Mouse (Mus musculus): ENCODE data around the gene Ptma. TPM values are rescaled to one million over a fixed set of nuclear protein-coding genes. Genes with fewer than 3 reads are reported as not detected.
A peak's percentile ranks its signal among the peaks of the same experiment; 100 is the strongest.
"Not testable (repeated sequence)": the region's sequence is repeated elsewhere in the genome, so short reads cannot be mapped to it uniquely, and the experiment has no call there.

Ptma gene
- polyA plus RNA-seq, 1 experiment: 749 TPM

DNA sequence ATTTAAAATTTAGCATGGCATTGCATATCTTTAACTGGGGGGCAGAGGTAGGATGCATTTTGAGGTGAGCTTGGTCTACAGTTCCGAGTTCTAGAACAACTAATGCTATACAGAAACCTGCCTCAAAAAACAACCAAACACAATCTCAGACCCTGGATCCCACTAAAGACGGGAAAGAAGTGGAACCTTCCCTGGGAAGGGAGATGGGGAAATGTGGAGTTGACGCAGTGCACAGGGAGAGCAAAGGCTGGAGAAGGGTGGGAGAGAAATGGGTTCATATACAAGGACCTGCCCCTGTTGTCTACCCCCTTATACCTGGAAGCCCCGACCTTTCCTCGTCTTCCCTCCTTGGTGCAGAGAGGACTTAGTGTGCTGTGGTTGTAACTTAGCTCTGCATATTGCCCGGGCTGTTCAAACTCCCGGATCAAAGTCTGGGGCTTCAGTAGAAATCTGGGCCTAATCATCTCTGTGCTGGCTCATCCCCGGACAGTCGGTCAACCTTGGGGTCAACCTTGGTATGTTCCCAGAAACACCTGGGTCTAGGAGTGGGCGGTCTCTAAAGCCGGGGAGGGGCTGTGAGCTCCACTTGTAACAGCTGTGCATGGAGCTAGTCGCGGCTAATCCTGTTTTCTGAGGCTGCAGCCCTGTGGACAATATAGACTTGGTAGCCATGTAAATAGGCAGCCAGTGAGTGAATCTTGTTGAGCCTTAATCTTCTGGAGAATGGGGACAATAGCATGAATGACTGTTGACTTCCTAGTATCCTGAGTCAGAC, 5.2 kb downstream of the Ptma start:
- Histone ChIP-seq H3K36me3 (ENCODE audit: control insufficient read depth, insufficient read depth, low read length) (peaks cover 12% of the 10 kb centered on the region), H3K4me1 (ENCODE audit: control insufficient read depth, insufficient read depth, insufficient read length, low read length) (peaks cover 12% of the 10 kb centered on the region), H3K27me3 (ENCODE audit: control insufficient read depth, insufficient read depth, low read length) (no peaks in the 10 kb centered on the region), H3K4me3 (ENCODE audit: low read depth, low read length) (no peak overlapping the region), H3K27ac (ENCODE audit: insufficient read depth, low read depth, low read length) (peak overlapping the region; percentile 4; the same call in 1 of the 2 replicates)
- WGBS: 14% methylated on average over 13 of the region's 13 CpGs
- TF ChIP-seq POLR2A (IDR thresholded peaks at IDR 0.05; ENCODE audit: low read depth, low read length): no peak
- TF ChIP-seq CTCF (IDR thresholded peaks at IDR 0.05; ENCODE audit: extremely low read depth, insufficient read length, insufficient replicate concordance, low read depth, low read length): no peak

DNA sequence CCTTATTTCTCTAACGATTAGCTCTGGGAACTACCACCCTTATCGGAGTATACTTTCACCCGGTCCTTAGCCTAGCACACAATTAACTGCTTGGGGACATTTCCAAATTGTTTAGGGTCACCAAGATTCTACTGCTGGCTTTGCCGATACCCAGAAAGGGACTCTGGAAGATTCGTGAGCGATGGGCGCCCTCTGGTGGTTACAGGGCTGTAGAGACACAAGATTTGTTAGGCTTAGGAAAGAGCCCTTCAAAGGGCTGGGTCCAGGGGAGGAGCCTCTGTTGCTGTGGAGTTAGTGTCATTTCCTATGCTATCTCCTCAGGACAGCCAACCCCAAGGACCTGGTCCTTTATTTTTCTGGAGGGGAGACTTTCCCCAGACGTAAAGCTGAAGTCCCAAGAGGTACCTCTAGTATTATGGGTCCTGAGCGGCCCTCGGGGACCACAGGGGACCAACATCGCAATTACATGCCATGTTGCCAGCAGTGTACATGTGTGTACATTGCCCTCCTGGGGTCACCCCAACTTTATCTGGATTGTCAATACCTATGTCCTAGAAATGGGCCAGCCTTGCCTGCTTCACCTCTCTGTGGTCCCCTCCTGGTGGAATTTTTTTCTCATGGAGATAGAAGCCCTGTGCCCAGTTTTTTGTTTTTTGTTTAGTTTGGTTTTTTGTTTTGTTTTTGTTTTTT, 6.0 kb downstream of the Ptma start:
- 23% methylated on average over 11 of the region's 11 CpGs for WGBS
- TF ChIP-seq CTCF (IDR thresholded peaks at IDR 0.05; ENCODE audit: extremely low read depth, insufficient read length, insufficient replicate concordance, low read depth, low read length) (peak; percentile 91), POLR2A (IDR thresholded peaks at IDR 0.05; ENCODE audit: low read depth, low read length) (no peak)
- Histone ChIP-seq H3K27me3 (ENCODE audit: control insufficient read depth, insufficient read depth, low read length) (no peaks in the 10 kb centered on the region), H3K36me3 (ENCODE audit: control insufficient read depth, insufficient read depth, low read length) (peaks cover 12% of the 10 kb centered on the region), H3K4me1 (ENCODE audit: control insufficient read depth, insufficient read depth, insufficient read length, low read length) (peaks cover 12% of the 10 kb centered on the region), H3K4me3 (ENCODE audit: low read depth, low read length) (no peak overlapping the region), H3K27ac (ENCODE audit: insufficient read depth, low read depth, low read length) (peak overlapping the region; percentile 4; the same call in 1 of the 2 replicates)

DNA sequence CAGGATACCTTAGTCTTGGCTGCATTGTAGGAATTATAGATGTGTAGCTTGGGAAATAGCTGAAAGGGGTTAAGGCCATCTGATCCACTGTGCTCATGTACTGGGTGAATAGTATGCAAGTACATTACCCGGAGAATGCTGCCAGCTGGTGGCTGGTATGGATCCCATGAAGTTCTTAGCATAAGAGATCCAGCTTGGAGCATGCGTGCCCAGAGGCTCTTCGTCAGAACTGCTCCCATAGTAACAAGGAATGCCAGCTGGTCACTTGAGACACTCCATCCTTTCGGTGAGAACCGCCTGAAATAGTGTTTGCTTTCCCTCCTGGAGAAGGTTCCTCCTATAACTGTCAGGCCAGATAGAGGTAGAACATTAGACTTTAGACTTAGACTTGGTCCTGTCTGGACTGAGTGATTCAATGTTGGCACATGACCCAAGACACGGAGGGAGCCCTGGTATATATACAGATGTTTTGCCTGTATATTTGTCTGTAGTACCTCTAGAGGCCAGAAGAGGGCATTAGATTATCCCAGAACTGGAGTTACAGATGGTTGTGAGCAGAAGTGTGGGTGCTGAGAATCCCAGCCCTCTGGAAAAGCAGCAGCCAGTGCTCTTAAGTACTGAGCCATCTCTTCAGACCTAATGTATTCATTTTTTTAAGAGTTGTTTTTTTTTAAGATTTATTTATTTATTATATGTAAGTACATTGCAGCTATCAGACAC, 7.0 kb downstream of the Ptma start:
- Histone ChIP-seq H3K27me3 (ENCODE audit: control insufficient read depth, insufficient read depth, low read length) (no peaks in the 10 kb centered on the region), H3K4me3 (ENCODE audit: low read depth, low read length) (no peak overlapping the region), H3K36me3 (ENCODE audit: control insufficient read depth, insufficient read depth, low read length) (peaks cover 12% of the 10 kb centered on the region), H3K27ac (ENCODE audit: insufficient read depth, low read depth, low read length) (no peak overlapping the region), H3K4me1 (ENCODE audit: control insufficient read depth, insufficient read depth, insufficient read length, low read length) (peaks cover 12% of the 10 kb centered on the region)
- 65% methylated on average over 6 of the region's 6 CpGs for WGBS
- TF ChIP-seq CTCF (IDR thresholded peaks at IDR 0.05; ENCODE audit: extremely low read depth, insufficient read length, insufficient replicate concordance, low read depth, low read length) (peak; percentile 34; the same call in 1 of the 2 replicates), POLR2A (IDR thresholded peaks at IDR 0.05; ENCODE audit: low read depth, low read length) (no peak)

DNA sequence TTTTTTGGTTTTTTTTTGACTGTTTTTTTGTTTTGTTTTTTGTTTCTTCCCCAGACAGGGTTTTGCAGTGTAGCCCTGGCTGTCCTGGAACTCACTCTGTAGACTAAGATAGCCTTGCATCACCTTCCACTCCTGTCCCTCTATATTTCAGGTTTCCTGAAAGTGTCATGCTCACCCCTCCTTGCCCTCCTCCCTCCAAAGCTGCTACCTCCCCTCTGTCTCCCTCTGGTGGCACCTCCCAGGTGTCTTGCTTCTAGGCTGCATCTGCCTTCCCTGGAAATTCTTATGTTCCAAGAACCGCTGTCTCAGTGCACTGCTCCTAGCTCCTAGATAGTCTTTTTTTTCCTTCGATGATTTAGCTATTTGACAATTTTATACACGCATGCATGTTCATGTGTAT, 11.9 kb downstream of the Ptma start:
- no peak overlapping the region for H3K27ac ChIP-seq (ENCODE audit: insufficient read depth, low read depth, low read length)
- H3K27me3 ChIP-seq (ENCODE audit: control insufficient read depth, insufficient read depth, low read length): no peaks in the 10 kb centered on the region
- TF ChIP-seq POLR2A (IDR thresholded peaks at IDR 0.05; ENCODE audit: low read depth, low read length): no peak
- peak; percentile 31; the same call in 1 of the 2 replicates for TF ChIP-seq CTCF (IDR thresholded peaks at IDR 0.05; ENCODE audit: extremely low read depth, insufficient read length, insufficient replicate concordance, low read depth, low read length)
- WGBS: 71% methylated on average over 3 of the region's 3 CpGs
- peaks cover 9% of the 10 kb centered on the region for H3K36me3 ChIP-seq (ENCODE audit: control insufficient read depth, insufficient read depth, low read length)
- H3K4me3 ChIP-seq (ENCODE audit: low read depth, low read length): no peak overlapping the region
- peaks cover 1% of the 10 kb centered on the region; the same call in 1 of the 2 replicates for H3K4me1 ChIP-seq (ENCODE audit: control insufficient read depth, insufficient read depth, insufficient read length, low read length)

DNA sequence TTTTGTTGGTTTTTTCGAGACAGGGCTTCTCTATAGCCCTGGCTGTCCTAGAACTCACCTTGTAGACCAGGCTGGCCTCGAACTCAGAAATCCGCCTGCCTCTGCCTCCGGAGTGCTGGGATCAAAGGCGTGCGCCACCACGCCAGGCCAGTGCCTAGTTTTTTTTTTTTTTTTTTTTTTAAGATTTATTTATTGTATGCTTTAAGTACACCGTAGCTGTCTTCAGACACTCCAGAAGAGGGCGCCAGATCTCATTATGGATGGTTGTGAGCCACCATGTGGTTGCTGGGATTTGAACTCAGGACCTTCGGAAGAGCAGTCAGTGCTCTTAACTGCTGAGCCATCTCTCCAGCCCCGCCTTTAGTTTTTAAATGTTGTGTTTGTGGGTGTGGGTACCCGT, 13.1 kb downstream of the Ptma start:
- not testable (repeated sequence) for H3K4me3 ChIP-seq (ENCODE audit: low read depth, low read length); H3K27ac ChIP-seq (ENCODE audit: insufficient read depth, low read depth, low read length); H3K4me1 ChIP-seq (ENCODE audit: control insufficient read depth, insufficient read depth, insufficient read length, low read length); H3K27me3 ChIP-seq (ENCODE audit: control insufficient read depth, insufficient read depth, low read length)
- WGBS: 87% methylated on average over 12 of the region's 12 CpGs
- H3K36me3 ChIP-seq (ENCODE audit: control insufficient read depth, insufficient read depth, low read length): peaks cover 18% of the 10 kb centered on the region

DNA sequence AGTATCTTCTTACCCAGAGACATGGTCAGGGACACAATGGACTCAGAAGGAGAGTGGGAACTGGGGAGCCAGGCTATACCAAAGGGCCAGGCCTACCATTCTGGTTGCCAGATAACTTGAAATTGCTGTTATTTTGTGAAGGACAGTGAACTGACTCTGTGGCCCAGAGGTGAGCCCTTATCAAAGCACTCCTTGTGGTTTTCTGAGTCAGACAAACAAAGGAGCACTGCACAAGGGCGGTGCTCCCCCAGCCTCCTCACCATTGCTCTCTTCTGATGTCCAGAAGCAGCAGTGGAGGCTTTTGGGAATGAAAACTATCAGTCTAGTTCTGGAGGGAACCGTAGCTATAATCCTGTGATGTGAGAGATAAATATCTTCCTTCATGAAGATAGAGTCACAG, 16.1 kb downstream of the Ptma start:
- WGBS: 75% methylated on average over 2 of the region's 2 CpGs
- Histone ChIP-seq H3K4me3 (ENCODE audit: low read depth, low read length) (no peak overlapping the region), H3K4me1 (ENCODE audit: control insufficient read depth, insufficient read depth, insufficient read length, low read length) (no peaks in the 10 kb centered on the region), H3K36me3 (ENCODE audit: control insufficient read depth, insufficient read depth, low read length) (peaks cover 32% of the 10 kb centered on the region), H3K27ac (ENCODE audit: insufficient read depth, low read depth, low read length) (no peak overlapping the region), H3K27me3 (ENCODE audit: control insufficient read depth, insufficient read depth, low read length) (no peaks in the 10 kb centered on the region)
- TF ChIP-seq CTCF (IDR thresholded peaks at IDR 0.05; ENCODE audit: extremely low read depth, insufficient read length, insufficient replicate concordance, low read depth, low read length) (no peak), POLR2A (IDR thresholded peaks at IDR 0.05; ENCODE audit: low read depth, low read length) (no peak)

DNA sequence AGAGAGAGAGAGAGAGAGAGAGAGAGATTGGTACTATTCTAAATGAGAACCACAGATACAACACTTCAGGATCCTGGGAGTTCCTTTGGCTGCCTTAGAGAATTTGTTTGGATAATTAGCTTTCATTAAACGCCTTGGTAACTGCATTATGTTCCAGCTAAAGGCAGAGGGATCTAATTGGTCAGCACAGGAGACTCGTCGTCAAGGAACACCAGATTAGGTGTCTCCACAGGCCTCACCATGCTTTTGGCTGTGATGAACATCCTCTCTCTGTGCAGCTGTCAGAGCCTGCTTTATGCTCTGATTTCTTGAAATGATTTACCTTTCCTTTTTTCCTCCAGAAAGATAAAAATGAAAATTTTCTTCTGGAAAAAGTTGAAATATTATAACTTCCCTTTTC, 20.3 kb downstream of the Ptma start:
- TF ChIP-seq POLR2A (IDR thresholded peaks at IDR 0.05; ENCODE audit: low read depth, low read length) (no peak), CTCF (IDR thresholded peaks at IDR 0.05; ENCODE audit: extremely low read depth, insufficient read length, insufficient replicate concordance, low read depth, low read length) (no peak)
- WGBS: 81% methylated on average over 3 of the region's 3 CpGs
- no peak overlapping the region for H3K4me3 ChIP-seq (ENCODE audit: low read depth, low read length)
- peaks cover 32% of the 10 kb centered on the region for H3K36me3 ChIP-seq (ENCODE audit: control insufficient read depth, insufficient read depth, low read length)
- no peaks in the 10 kb centered on the region for H3K27me3 ChIP-seq (ENCODE audit: control insufficient read depth, insufficient read depth, low read length)
- H3K4me1 ChIP-seq (ENCODE audit: control insufficient read depth, insufficient read depth, insufficient read length, low read length): no peaks in the 10 kb centered on the region; the same call in 1 of the 2 replicates
- H3K27ac ChIP-seq (ENCODE audit: insufficient read depth, low read depth, low read length): no peak overlapping the region

Measured in small intestine, adult 2 months (tissue).